Mouse (Mus musculus) midbrain, embryonic 14.5 days (tissue): ENCODE measurements at regions not wholly inside any gene's neighbourhood (a gene's known extent, or its start where the extent isn't known, plus 50 kb on each side); places are given as distances from the start of the nearest gene placed in this dataset.

ENCODE experiments used
- ATAC-seq: fragments of 200-750 bp; cut with Nextera tagmentation; 2 replicates; pipeline ENCODE4 v1.8.0; 2017; ENCODE audit warnings: moderate number of reproducible peaks, moderate library complexity; ENCODE audit not compliant: low FRiP score, low TSS enrichment
- DNase-seq: peaks from one replicate; pipeline ENCODE4 v3.0.0-alpha.2; 2015
- H3K27ac ChIP-seq: fragments of 300-500 bp; sonication (generic); replicated peaks from 2 replicates; pipeline ENCODE4 v1.5.1; 2014; ENCODE audit warnings: mild to moderate bottlenecking, low read depth, low read length, moderate library complexity
- H3K27me3 ChIP-seq: fragments of 300-500 bp; sonication (generic); 2 replicates; pipeline ENCODE4 v1.6.1; 2014; ENCODE audit warnings: low read length, control low read depth, mixed read lengths; ENCODE audit not compliant: control insufficient read depth, insufficient read depth
- H3K36me3 ChIP-seq: fragments of 300-500 bp; sonication (generic); 2 replicates; pipeline ENCODE4 v1.6.1; 2014; ENCODE audit warnings: low read length, control low read depth; ENCODE audit not compliant: control insufficient read depth, insufficient read depth
- H3K4me1 ChIP-seq: fragments of 300-500 bp; sonication (generic); 2 replicates; pipeline ENCODE4 v1.6.1; 2014; ENCODE audit warnings: mild to moderate bottlenecking, antibody characterized with exemption, low read length, control low read depth; ENCODE audit not compliant: control insufficient read depth, insufficient read depth
- H3K4me2 ChIP-seq: fragments of 300-500 bp; sonication (generic); 2 replicates; pipeline ENCODE4 v1.6.1; 2014; ENCODE audit warnings: mild to moderate bottlenecking, low read length, moderate library complexity
- H3K4me3 ChIP-seq: fragments of 300-500 bp; sonication (generic); replicated peaks from 2 replicates; pipeline ENCODE4 v1.5.1; 2014; ENCODE audit warnings: low read depth, low read length
- H3K9ac ChIP-seq: fragments of 300-500 bp; sonication (generic); replicated peaks from 2 replicates; pipeline ENCODE4 v1.6.1; 2014; ENCODE audit warnings: mild to moderate bottlenecking, low read length, moderate library complexity
- H3K9me3 ChIP-seq: fragments of 300-500 bp; sonication (generic); 2 replicates; pipeline ENCODE4 v1.6.1; 2016; ENCODE audit warnings: low read length, control low read depth, mixed read lengths; ENCODE audit not compliant: control insufficient read depth
- WGBS: fragments of 180-500 bp; shearing (Covaris S2); extraction: QIAGEN DNeasy Blood & Tissue Kit; methylation state at CpG from one replicate; pipeline ENCODE4 v1.1.7; 2014; 5-methylcytosine and 5-hydroxymethylcytosine counted together

- no peaks in the 10 kb centered on the region for H3K9me3 ChIP-seq
- H3K36me3 ChIP-seq, result no peaks in the 10 kb centered on the region
- WGBS, result 96% methylated on average over 6 of the region's 6 CpGs
- no peak overlapping the region for H3K27ac ChIP-seq
- H3K27me3 ChIP-seq, result no peaks in the 10 kb centered on the region
- ATAC-seq (no peak), DNase-seq (no peak)
- no peak overlapping the region for H3K4me2 ChIP-seq
- H3K4me3 ChIP-seq, result no peak overlapping the region
- H3K4me1 ChIP-seq, result no peaks in the 10 kb centered on the region
- no peak overlapping the region for H3K9ac ChIP-seq
Measured at GRCm38 (mm10) chr3:70224846-70225245, 217.4 kb downstream of the Otol1 start.

- DNase-seq (no peak), ATAC-seq (no peak)
- no peak overlapping the region for H3K9ac ChIP-seq
- no peaks in the 10 kb centered on the region for H3K4me1 ChIP-seq
- no peaks in the 10 kb centered on the region for H3K27me3 ChIP-seq
- no peaks in the 10 kb centered on the region for H3K36me3 ChIP-seq
- no peak overlapping the region for H3K4me3 ChIP-seq
- H3K4me2 ChIP-seq, result no peak overlapping the region
- no peak overlapping the region for H3K27ac ChIP-seq
- WGBS, result 92% methylated on average over 4 of the region's 4 CpGs
- H3K9me3 ChIP-seq, result no peaks in the 10 kb centered on the region
Measured at GRCm38 (mm10) chr3:70227165-70227564, 219.8 kb downstream of the Otol1 start.

GRCm38 (mm10) chr3:70248655-70249054, 241.2 kb downstream of the Otol1 start:
- Histone ChIP-seq H3K4me2 (no peak overlapping the region), H3K4me1 (no peaks in the 10 kb centered on the region), H3K9ac (no peak overlapping the region), H3K9me3 (no peaks in the 10 kb centered on the region), H3K27ac (no peak overlapping the region), H3K27me3 (no peaks in the 10 kb centered on the region), H3K36me3 (no peaks in the 10 kb centered on the region), H3K4me3 (no peak overlapping the region)
- DNase-seq, result no peak
- 49% methylated on average over 3 of the region's 3 CpGs for WGBS
- no peak for ATAC-seq

- ATAC-seq (no peak), DNase-seq (no peak)
- H3K36me3 ChIP-seq, result no peaks in the 10 kb centered on the region
- no peaks in the 10 kb centered on the region for H3K27me3 ChIP-seq
- H3K27ac ChIP-seq, result no peak overlapping the region
- no peak overlapping the region for H3K9ac ChIP-seq
- no peak overlapping the region for H3K4me2 ChIP-seq
- H3K9me3 ChIP-seq, result no peaks in the 10 kb centered on the region
- no peak overlapping the region for H3K4me3 ChIP-seq
- H3K4me1 ChIP-seq, result no peaks in the 10 kb centered on the region
- WGBS, result 80% methylated on average over 4 of the region's 4 CpGs
Measured at GRCm38 (mm10) chr3:70249922-70250321, 242.5 kb downstream of the Otol1 start.

- WGBS, result 81% methylated on average over 7 of the region's 7 CpGs
- H3K4me2 ChIP-seq, result no peak overlapping the region
- DNase-seq, result no peak
- no peaks in the 10 kb centered on the region for H3K36me3 ChIP-seq
- H3K27me3 ChIP-seq, result no peaks in the 10 kb centered on the region
- no peak overlapping the region for H3K4me3 ChIP-seq
- no peak for ATAC-seq
- no peak overlapping the region for H3K9ac ChIP-seq
- no peak overlapping the region for H3K27ac ChIP-seq
- no peaks in the 10 kb centered on the region for H3K9me3 ChIP-seq
- H3K4me1 ChIP-seq, result no peaks in the 10 kb centered on the region
Measured at GRCm38 (mm10) chr3:70250733-70251132, 243.3 kb downstream of the Otol1 start.

- Histone ChIP-seq H3K27me3 (no peaks in the 10 kb centered on the region), H3K9me3 (no peaks in the 10 kb centered on the region), H3K4me1 (no peaks in the 10 kb centered on the region), H3K4me2 (no peak overlapping the region), H3K36me3 (no peaks in the 10 kb centered on the region), H3K9ac (no peak overlapping the region), H3K27ac (no peak overlapping the region), H3K4me3 (no peak overlapping the region)
- ATAC-seq (no peak), DNase-seq (no peak)
- 44% methylated on average over 3 of the region's 3 CpGs for WGBS
Measured at GRCm38 (mm10) chr3:70263318-70263717, 255.9 kb downstream of the Otol1 start.

GRCm38 (mm10) chr3:70288590-70289388, 281.4 kb downstream of the Otol1 start:
- DNase-seq (no peak), ATAC-seq (no peak)
- H3K9ac ChIP-seq, result no peak overlapping the region
- H3K27me3 ChIP-seq, result no peaks in the 10 kb centered on the region
- WGBS, result 51% methylated on average over 7 of the region's 7 CpGs
- H3K4me3 ChIP-seq, result no peak overlapping the region
- no peaks in the 10 kb centered on the region for H3K4me1 ChIP-seq
- no peaks in the 10 kb centered on the region for H3K36me3 ChIP-seq
- no peak overlapping the region for H3K27ac ChIP-seq
- no peak overlapping the region for H3K4me2 ChIP-seq
- no peaks in the 10 kb centered on the region for H3K9me3 ChIP-seq

GRCm38 (mm10) chr3:70307556-70307955, 300.1 kb downstream of the Otol1 start:
- H3K4me3 ChIP-seq, result no peak overlapping the region
- no peak for ATAC-seq
- no peaks in the 10 kb centered on the region for H3K36me3 ChIP-seq
- no peak overlapping the region for H3K4me2 ChIP-seq
- 92% methylated on average over 1 of the region's 1 CpGs for WGBS
- DNase-seq, result no peak
- H3K9me3 ChIP-seq, result no peaks in the 10 kb centered on the region
- no peak overlapping the region for H3K27ac ChIP-seq
- H3K9ac ChIP-seq, result no peak overlapping the region
- no peaks in the 10 kb centered on the region for H3K4me1 ChIP-seq
- no peaks in the 10 kb centered on the region for H3K27me3 ChIP-seq

GRCm38 (mm10) chr3:70308061-70308461, 300.6 kb downstream of the Otol1 start:
- Histone ChIP-seq H3K27me3 (no peaks in the 10 kb centered on the region), H3K36me3 (no peaks in the 10 kb centered on the region), H3K4me2 (no peak overlapping the region), H3K27ac (no peak overlapping the region), H3K4me1 (no peaks in the 10 kb centered on the region), H3K9me3 (no peaks in the 10 kb centered on the region), H3K9ac (no peak overlapping the region), H3K4me3 (no peak overlapping the region)
- WGBS, result 83% methylated on average over 3 of the region's 3 CpGs
- no peak for DNase-seq
- ATAC-seq, result no peak; the same call in 1 of the 2 replicates
